Mouse (Mus musculus) lung, postnatal 0 days (tissue): ENCODE data around the gene Lrrc63.

Experiments used
- CTCF ChIP-seq: IDR thresholded peaks from 2 replicates; pipeline ENCODE4 v1.5.1; 2016; ENCODE audit warnings: antibody characterized with exemption, mild to moderate bottlenecking
- EP300 ChIP-seq: IDR thresholded peaks from 2 replicates; pipeline ENCODE4 v1.6.1; 2016; ENCODE audit warnings: antibody characterized with exemption, mild to moderate bottlenecking, control low read depth

- no peak for TF ChIP-seq CTCF
- TF ChIP-seq EP300: no peak
Observed at GRCm38 (mm10) chr14:75069356-75069979, 61.2 kb downstream of the Lrrc63 start.
